Mouse (Mus musculus): ENCODE results near the gene Pla2g1b.
"Not testable (repeated sequence)": the region's sequence is repeated elsewhere in the genome, so short reads cannot be mapped to it uniquely, and the experiment has no call there.

- not testable (repeated sequence) for TF ChIP-seq POLR2A (IDR thresholded peaks at IDR 0.05; ENCODE audit: insufficient read length, low read depth); MYOD1 (IDR thresholded peaks at IDR 0.05; ENCODE audit: control insufficient read depth in 1 of 3, insufficient read length in 2 of 3, low read depth in 2 of 3); CEBPB (IDR thresholded peaks at IDR 0.05; ENCODE audit: insufficient read depth, poor library complexity, severe bottlenecking); USF1 (IDR thresholded peaks at IDR 0.05; ENCODE audit: low read depth)
Measured at GRCm38 (mm10) chr5:115495618-115496017, 29.6 kb downstream of the Pla2g1b start.
